Mouse (Mus musculus): Measurements from ENCODE around the gene Tmem9. TPM values are rescaled to one million over a fixed set of nuclear protein-coding genes. Genes with fewer than 3 reads are reported as not detected.

The Tmem9 gene
- total RNA-seq (2023): 1 to 10 TPM; 1.5 to 4.4 TPM

DNA sequence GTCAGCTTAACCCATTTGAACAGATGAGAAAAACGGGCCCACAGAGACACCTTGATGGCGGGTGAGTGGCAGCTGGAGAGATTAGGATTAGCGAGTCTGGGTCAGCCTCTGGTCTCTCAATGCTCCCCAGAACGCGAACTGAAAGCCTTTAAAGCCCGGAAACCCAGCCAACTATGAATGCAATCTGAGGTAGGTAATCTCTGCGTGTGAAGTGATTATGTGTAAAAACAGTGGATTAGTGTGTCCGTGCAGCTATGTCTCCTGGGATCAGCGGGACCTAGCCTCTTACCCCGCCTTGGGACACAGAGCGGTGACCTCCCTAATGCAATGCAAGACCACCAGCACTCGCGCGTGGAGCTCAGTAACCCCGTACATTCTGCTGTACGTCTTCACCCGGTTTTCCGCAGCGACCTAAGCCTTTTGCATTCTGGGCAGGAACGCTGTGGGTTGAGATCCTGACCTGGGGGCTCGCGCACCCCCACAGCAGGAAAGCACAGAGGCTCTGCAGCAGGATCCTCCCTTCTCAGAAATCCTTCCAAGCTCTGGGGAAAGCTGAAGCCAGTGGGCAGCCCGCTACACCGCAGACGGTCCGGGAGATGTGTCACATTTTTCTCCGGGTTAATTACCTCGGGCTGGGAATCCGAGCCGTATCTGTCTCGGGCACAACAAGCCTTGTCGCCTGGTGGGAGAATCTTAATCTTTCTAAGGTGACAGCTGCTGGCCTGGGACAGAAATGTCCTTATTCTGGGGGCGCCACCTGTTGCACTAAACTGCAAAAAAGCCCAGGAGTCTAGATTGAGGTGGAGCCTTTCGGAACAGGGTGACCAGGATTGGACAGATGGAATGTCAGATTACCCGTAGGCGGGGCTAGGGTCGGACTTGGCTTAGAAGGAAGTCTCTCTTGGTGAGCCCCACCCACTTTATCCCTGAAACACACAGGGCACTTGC, at the start of gene Tmem9:
TSS of gene Tmem9 (plus strand) at position 940 of the 948 bp plus-strand sequence.

GRCm38 (mm10) chr1:136006292-136006748, 1.6 kb upstream of the Tmem9 start, which contains the start of gene Igfn1:
TSS of gene Igfn1 (minus strand) at chr1:136006342.

GRCm38 (mm10) chr1:136050312-136051012, 42.5 kb downstream of the Tmem9 start, which contains the start of gene Ascl5:
TSS of gene Ascl5 (plus strand) at chr1:136050804.

GRCm38 (mm10) chr1:136052547-136052946, 44.6 kb downstream of the Tmem9 start, which contains the start of gene Cacna1s:
TSS of gene Cacna1s (plus strand) at chr1:136052750.

Other genes with a start within 250 kb of the Tmem9 start
- not detected for gene Phlda3, start 242.0 kb upstream of the Tmem9 start, total RNA-seq (2023)
- gene Tnni1, start 228.7 kb upstream of the Tmem9 start, total RNA-seq (2023): not detected
- gene Lad1, start 189.6 kb upstream of the Tmem9 start, total RNA-seq (2023): not detected
- not detected for gene Tnnt2, start 171.8 kb upstream of the Tmem9 start, total RNA-seq (2023)
- not detected for gene Pkp1, start 88.9 kb upstream of the Tmem9 start, total RNA-seq (2023)
- gene Igfn1, start 1.8 kb upstream of the Tmem9 start, total RNA-seq (2023): not detected
- not detected for gene Ascl5, start 42.7 kb downstream of the Tmem9 start, total RNA-seq (2023)
- gene Cacna1s, start 44.6 kb downstream of the Tmem9 start, total RNA-seq (2023): under 1 TPM in 1 of 2 experiments, not detected in 1; 0.76 TPM
- gene Kif21b, start 123.2 kb downstream of the Tmem9 start, total RNA-seq (2023): 100 to 1,000 TPM; 179 to 181 TPM
- not detected for gene Mroh3, start 204.7 kb downstream of the Tmem9 start, total RNA-seq (2023)
- gene Inava, start 226.1 kb downstream of the Tmem9 start, total RNA-seq (2023): not detected

Measured in neutrophil, adult 59 days (primary cell).